Mouse (Mus musculus) retina, postnatal 7 days (tissue): ENCODE data around the gene Gprin3.

ENCODE experiments used
- DNase-seq: peaks from one replicate; pipeline ENCODE4 v3.0.0-alpha.2; 2012; ENCODE audit warnings: low read depth, low spot score

The Gprin3 gene

DNA sequence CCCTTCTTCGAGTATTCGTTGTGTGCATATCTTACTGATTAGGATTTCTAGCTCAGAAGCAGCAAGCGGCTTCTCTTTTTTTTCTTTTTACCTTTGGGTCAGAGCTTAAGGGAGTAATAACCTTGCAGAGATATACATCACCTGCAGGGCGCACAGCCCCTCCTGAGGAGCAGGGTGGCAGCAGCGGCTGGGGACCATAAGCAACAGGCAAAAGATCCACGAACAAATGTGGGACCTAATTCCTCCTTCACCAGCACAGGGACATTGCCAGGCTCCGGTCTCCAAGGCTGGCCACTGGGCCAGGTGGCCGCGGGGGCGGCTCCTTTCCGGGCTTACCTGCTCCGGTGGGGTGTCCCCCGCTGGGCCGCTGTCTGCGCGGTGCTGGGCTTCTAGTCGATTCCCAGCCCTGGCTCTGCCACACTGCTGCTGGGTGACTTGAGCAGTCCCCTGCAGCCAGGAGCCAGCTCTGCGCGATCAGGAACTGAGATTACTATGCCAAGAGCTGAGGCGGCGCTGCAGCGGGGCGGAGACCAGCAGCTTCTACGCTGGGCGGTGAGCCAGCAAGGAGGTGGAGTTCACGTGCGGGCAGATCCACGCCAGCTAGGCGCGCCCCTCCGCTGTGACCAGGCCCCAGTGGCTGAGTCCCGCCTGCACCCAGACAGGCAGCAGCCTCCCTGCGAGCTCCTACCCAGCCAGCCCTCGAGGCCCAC is at the start of gene Gprin3:
Gprin3 (minus strand) TSS at position 471 of the 710 bp plus-strand sequence.
- DNase-seq: peak; percentile 73

DNA sequence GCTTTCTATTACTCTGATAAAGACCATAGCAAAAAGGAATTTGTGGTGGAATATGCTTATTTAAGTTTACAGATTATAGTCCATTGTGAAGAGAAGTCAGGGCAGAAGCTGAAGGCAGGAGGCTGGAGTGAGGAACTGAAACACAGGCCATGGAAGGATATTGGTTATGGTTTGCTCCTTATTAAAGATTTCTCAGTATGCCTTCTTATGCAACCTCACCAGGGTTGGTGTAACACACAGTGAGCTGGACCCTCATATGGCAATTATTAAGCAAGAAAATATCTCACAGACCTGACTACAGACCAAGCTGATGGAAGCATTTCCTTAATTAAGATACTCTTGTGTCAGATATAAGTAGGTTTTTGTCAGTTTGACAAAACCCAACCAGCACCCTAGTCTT is 32.8 kb upstream of the Gprin3 start:
- DNase-seq: no peak

DNA sequence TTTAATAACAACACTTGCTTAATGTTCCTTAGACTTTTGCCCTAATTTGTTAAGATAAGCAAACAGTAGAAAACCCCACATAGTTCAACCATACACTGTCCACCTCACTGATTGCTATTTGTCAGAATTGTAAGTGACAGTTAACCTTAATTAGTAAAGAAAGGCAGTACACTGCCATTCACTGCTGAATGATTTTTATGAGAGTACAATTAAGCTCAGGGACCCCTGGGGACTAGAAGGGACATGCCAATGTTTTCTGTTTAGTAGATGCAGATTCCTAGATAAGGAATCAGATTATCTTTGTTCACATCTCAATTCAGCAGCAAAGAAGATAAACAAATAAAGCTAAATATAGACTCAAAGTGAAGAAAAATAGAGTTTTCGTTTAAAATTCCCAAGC is 30.0 kb upstream of the Gprin3 start:
- no peak for DNase-seq

DNA sequence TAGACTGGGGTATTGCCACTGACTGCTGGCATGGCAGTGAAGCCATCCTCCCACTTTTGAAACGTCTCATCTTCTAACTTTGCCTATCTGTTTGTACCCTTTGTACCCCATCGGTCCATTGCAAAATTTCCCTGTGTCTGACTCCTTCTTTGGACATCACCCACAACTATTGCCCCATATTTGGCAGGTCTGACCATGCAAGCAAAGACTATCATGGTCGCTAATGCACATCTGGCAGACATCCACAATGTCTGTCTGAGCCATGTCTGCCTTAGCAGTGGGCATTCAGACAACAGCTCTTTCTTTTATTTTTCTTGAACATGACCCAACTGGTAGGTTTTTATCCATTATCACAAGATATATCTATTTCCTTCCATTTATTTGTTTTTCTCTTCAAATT is 25.3 kb upstream of the Gprin3 start:
- no peak for DNase-seq

DNA sequence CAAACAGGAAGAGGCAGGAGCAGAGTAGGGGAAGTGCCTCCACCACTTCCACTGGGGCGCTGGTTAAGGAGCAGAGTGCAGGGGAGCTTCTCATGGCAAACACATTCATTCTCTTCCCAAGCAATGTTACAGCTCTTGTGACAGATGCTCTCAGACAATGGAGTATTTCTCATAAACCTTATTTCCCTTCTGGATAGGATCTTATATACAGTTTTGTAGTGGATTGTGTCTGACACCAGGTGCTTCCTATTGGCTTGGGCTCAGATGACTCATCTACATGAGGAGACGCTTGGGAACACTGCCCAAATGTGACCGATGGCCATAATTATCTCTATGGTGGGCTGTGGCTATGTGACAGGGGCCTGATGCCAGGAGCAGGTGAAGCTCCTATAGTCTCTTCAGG is 19.0 kb upstream of the Gprin3 start:
- no peak for DNase-seq

DNA sequence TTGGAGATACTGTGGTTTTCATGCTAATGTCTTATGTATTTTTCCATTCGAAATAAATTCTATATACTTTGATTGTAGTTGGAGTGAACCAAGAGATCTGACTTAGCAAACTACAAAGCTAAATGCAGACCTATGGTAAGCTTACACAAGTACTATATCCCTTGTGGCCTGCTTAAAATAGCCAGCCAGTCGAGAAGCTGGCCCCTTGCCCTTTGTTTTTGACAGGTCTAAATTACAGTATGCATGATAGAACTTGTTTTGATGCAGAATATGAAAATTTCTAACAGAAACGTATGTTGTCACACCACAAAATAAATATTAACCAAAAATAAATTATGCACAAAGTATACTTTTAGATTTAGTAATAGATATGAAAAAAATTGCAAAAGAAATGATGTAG is 9.8 kb upstream of the Gprin3 start:
- DNase-seq: no peak

DNA sequence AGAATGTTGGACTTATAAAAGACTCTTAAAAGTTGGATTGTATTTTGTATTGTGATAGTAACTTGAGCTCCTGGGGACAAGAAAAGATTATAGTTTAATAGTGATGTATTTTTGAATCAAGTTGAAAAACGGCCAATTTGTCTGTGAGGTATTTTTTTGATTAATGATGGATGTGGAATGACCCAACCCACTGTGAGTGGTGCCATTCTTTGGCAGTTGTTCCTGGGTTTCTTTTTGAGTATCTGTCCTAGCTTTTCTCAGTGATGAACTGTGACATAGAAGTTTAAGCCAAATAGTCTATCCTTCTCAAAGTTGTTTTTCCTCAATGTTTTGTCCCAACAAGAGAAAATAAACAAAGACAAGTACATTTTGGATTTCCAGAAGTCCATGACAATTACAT is 7.0 kb upstream of the Gprin3 start:
- DNase-seq: no peak

DNA sequence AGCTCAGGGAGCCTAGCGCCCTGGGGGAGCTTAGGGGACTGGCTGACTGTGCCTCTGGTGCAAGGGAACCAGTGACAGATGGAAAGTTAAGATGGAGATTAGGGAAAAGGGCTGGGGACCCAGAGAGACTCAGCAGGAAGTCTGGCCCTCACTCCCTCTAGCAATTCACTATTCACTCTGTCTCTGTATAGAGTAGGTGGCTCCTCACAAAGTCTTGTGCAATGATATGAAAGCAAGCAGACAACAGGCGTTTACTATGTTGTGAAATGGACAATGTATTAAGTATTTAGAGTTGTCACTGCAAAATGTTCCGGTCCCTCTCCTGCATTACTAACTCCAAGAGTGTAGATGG is 416 bp upstream of the Gprin3 start:
- DNase-seq: no peak

DNA sequence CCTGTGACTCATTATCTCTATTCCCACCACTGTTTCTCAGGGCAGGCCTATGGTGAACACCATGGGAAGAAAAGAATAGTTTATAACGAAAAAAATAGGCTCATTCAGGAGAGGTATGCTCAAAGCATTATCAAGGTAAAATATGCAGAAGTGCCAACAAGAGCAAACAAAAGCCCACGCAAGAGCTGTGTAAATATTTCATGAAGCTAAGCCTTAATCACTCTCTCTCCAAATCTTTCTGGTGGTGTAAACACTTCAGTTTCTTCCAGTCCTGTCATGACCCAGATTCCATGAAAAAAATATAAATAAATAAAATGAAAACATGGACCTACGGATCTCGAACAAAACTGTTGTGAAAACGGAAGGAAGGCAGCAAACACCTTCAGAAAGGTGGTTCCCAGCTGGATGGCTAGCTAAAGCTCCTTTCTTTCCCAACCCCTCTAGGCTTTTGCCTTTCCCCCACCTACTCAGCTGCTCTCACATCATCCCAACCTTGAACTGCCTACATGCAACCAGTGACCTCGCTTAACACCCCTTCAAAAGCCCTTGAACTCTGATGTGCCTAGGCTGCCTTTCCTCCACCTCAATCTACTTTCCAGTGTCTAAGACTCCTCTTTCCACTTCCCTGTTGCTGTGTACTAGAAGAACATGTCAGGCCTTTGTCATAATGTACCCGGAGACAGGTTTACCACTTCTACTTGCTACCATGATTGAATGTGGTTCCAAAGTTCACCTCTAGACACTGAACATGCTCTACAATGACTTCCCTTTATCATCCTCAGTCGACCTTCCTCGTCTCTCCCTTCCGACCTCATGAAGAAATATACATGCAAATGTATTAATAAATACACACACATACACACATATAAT is 988 bp downstream of the Gprin3 start:
- DNase-seq: no peak

DNA sequence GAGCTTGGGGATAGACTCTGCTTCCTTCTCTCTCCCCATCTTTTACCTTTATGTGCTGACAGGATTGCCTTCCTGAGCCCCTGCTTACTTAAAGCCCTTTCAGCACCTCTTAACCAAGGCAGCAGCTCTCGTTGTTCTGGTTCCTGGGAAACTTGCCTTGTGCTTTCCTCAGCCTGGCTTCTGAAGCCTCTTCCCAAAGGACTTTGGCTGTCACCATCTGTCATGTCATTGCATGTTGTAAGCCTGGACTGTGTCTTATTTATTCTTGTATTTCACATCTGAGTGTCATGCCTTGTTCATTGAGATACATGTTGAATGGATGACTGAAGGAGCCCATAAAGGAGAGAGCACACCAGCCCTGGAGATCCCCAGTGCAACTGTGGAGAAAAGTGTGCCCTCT is 2.3 kb downstream of the Gprin3 start:
- no peak for DNase-seq

DNA sequence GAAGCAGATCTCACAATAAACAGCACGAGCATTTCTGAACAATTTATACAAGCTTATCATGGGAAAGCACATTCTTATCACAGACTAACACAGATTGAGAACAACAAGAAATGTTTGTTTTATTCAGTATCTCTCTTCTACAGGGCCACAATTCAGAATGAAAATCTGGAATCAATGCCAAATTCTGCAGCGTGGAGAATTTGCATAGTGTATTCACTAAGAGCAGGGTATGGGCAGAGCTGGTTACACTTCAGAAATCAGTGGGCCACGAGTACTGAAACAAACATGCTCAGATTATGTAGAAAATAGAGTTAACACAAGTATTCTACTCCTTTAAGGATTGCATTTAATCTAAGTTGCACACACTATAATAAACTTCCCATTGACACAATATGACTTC is 6.8 kb downstream of the Gprin3 start:
- DNase-seq: no peak

DNA sequence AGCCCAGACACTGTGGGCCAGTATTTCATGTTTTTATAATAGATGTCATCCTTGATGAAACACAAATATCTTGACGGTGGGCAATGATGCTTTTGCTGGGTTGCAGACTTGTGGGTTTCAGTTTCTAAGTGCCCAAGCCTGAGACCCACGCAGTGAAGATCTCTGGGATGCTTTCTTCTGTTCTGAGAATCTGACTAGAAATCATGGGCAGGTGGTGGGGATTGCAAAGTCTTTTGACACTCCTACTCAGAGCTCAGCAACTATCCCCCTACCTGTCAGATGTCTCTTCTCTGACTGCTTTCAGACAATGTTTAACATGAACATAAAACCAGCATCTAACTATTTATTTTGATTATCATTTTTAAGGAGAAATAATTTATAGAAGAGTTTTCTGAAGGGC is 7.4 kb downstream of the Gprin3 start:
- DNase-seq: no peak

DNA sequence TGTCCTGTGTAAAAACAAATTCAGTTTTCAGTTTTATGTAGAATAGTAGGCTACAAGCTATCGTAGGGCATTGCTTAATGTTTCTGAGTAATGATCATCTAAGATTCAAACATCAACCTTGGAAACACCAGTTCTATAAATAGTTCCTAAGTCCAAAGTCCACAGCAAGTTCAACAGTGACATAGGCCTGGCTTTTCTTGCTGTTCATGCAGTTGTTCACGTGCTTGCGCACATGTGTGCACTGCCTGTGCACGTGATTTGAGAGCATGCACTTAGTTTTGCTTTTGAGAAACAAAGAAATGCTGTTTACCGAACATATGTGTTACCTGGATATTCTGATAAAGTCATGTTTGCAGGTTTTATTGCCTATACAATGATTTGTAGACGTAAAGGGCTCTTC is 11.3 kb downstream of the Gprin3 start:
- no peak for DNase-seq

DNA sequence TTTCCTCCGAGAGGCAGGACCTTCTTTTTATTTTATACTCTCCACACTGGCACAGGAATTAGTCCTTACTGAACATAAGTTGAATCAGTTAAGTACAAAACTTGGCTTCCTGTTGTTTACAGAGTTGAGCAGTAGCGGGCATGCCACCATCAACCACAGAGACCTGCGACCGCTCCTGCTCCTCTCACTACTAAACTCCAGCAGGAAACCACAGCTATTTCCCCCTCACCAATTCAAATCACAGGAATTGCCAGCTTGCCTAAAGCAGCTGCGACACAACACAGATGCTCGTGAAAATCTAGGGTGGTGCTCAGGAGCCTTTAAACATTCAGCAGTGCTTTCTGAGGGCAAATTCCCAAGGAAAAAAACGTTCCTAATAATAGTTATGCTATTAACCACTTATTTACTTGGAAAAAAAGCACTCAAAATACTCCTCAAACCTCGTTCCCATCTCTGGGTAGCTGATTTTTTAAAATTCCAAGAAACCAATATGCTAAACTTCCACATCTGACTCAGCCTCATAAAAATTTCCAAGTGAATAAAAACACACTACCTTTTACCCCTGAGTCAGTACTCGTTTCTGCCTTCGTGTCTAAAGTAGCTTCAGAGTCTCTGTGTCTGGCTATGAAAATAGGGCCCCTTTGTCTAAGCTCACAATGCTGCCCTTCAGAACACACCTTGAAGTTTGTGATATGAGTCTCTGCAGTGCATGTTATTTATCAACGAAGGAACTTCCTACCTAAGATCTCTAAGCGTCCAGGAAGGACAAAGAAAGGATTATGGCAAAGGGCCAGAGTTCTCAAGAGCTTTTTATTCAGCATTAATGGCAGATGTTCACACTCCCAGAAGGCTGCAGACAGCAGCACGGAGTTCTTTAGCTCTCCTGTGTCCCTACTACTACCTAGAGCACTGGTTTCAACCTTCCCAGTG is 13.4 kb downstream of the Gprin3 start:
- DNase-seq: peak; percentile 17

DNA sequence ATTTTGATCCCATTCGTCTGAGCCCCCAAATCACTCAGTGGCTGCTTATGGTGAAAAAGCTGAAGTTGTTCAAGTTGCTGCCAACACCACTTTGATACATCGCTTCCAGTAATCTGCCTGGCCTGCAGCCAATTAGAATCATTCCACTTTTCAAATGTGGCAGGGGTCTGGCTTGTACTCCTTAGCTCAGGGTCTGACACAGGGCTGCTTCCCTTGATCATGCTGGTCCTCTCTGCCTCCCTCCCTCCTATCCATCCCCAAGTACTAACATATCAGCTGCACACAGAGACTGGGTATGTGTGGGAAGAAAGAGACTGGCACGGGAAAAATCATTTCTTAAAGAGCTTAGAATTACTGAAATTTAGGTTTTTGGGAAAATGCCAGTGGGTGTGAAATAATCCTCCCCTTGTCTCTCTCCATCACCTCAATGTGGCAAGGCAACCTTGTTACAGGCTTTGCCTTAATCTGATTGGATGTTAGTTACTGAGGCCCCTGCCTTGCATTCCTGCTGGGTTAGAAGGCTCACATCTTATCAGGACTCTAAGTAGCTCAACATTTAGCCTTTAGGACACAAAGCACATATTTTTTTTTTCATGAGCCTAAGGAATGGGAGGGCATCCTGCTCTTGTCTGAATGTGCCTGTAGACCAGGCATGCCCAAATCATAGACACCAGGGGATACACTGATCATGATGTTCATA is 16.9 kb downstream of the Gprin3 start:
- no peak for DNase-seq

DNA sequence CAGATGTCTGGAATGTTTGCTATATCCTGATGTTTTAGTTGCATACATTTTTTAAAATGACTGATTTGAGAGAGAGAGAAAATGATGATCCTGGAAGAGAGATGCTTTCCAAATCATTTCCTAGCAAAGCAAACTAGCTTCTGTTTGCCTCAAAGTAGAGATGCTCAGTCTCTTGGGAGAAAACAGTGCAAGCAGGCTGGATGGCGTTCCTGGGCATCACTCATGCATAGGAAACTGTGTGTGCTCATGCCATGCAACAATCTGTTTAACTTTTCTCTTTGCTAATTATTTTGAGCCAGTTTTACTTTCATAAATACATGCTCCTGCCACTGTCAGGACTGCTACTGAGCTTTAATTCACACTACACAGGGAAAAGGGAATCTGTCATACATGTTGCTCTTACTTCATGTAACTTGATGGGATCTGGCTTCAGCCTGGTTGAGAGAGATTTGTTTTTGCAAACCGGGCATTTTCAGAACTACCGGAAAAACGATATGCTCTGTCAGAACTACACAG is 18.6 kb downstream of the Gprin3 start:
- DNase-seq: no peak

DNA sequence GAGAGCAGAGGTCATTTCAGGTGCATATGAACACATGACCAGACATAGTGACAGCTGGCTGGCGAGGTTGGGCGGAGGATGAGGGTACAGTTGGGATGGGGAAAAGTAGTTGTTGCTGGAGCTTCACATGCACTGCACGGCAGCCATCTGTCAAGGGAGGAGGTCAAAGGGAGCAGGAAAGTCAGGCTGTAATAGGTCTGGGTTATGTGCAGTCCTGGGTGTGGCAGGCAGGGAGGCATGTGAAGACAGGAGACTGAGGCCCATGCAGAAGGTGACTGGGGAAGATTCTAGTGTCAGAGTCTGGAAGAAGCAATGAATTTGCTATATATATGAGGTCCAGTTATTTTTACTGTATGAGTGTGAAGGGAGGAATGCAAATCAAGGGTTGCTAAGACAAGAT is 35.9 kb downstream of the Gprin3 start:
- no peak for DNase-seq

DNA sequence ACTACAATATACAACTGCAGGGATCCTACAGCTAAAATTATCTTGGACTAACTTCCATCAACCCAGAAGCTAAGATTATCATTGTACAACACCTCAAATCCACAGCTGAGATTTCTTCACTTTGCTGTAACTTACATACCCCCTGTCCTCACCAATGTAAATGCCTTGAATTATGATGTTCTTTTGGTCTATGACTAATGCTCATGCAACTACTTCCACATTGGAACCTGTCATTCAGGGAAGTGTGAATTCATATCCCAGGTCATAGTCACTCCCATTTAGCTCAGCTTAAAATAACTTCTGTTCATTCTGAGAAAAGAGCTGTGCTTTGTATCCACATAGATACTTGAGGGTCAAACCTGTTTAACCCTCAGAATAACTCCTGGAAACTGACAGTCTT is 60.8 kb downstream of the Gprin3 start:
- no peak for DNase-seq

DNA sequence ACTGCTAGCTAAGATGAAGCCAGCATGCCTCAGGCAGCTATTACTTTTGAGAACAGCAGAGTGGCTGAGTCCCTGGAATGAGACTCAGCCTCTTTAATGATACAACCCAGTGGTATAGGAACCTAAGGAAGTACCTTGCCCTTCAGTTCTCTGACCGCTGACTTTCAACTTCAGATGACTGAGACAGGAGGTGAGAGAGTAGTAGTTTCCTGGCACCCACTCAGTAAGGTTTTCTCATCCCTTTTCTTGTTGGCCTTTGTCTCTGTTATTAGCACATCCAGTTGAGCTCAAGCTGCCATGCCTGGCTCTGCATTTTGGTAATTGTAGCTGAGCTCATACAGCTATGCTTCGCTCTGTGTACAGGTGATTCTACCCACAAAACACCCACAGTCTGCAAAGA is 62.8 kb downstream of the Gprin3 start:
- no peak for DNase-seq

DNA sequence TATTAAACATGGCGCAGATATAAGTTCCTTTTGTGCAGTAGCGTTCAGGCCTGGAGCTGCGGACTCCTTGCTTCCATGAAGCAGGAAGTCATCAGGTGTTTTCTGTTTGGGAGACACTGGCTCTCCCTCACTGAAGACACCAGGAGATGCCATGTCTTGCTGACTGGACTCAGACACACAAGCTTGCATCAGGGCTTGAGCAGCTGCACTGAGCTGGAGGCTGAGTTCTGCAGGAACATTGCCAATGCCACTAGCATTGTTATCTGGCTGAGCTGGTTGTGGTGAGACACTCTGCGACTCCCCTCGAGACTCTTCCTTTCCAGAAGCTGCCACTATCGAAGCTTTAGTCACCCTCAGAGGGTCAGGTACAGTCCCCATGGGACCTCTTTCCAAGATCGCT is 71.2 kb downstream of the Gprin3 start:
- no peak for DNase-seq

DNA sequence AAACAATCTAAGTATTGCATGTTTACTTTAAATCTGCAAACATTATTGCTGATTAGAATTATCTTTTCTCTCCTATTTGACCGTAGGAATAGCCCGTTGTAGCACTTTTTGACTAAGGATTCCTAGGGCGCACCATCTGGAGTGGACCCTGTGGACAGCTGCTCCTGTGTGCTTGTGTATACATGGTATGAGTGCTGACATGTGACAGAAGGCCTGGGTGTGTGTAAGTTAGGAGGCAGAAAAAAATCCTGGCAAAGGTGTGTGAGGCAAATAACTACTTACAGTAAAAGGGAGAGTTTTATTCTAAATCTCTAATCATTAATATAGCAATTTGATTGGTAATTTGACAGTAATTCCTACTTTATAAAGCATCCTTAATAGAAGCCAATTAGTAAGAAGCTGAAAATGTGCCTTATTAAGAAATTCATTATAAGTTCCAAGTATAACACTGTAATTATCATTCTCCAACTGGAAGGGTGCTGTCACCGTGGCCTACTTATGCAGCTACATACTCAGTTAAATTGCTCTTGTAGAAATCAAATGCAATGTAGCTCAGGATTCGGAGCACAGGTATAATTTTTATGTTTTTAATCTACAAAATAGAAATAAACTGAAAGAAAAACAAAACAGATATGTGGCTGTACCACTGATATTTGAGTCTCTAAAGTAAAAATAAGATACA is 74.8 kb downstream of the Gprin3 start:
- no peak for DNase-seq
